Mouse (Mus musculus): Measurements from ENCODE around the gene Tmem127.

GRCm38 (mm10) chr2:127310246-127310645 lies 62.5 kb downstream of the Tmem127 start:
- TF ChIP-seq CTCF (IDR thresholded peaks at IDR 0.05; ENCODE audit: low read depth, low read length) (no peak), POLR2A (IDR thresholded peaks at IDR 0.05; ENCODE audit: extremely low read depth, insufficient read depth, low read length) (no peak)
